Mouse (Mus musculus) CD4-positive helper T cell, adult 2 months (primary cell): ENCODE measurements around the gene Pacsin2.
A peak's percentile ranks its signal among the peaks of the same experiment; 100 is the strongest.
"Not testable (repeated sequence)": the region's sequence is repeated elsewhere in the genome, so short reads cannot be mapped to it uniquely, and the experiment has no call there.

Experiments
- DNase-seq: peaks from one replicate; pipeline ENCODE4 v3.0.0-alpha.2; 2012; ENCODE audit warnings: low read depth, missing footprints, low spot score

The Pacsin2 gene

GRCm38 (mm10) chr15:83423589-83424384 lies 40.6 kb downstream of the Pacsin2 start:
- no peak for DNase-seq

GRCm38 (mm10) chr15:83422299-83422981 lies 42.0 kb downstream of the Pacsin2 start:
- no peak for DNase-seq

- DNase-seq, result no peak
Observed at GRCm38 (mm10) chr15:83419562-83419961, 44.8 kb downstream of the Pacsin2 start.

GRCm38 (mm10) chr15:83418685-83419084 lies 45.7 kb downstream of the Pacsin2 start:
- no peak for DNase-seq

GRCm38 (mm10) chr15:83417916-83418315 lies 46.5 kb downstream of the Pacsin2 start:
- no peak for DNase-seq

- no peak for DNase-seq
Observed at GRCm38 (mm10) chr15:83417407-83417806, 47.0 kb downstream of the Pacsin2 start.

GRCm38 (mm10) chr15:83415391-83415790 lies 49.0 kb downstream of the Pacsin2 start:
- DNase-seq, result no peak

GRCm38 (mm10) chr15:83411616-83412015 lies 52.8 kb downstream of the Pacsin2 start:
- no peak for DNase-seq

GRCm38 (mm10) chr15:83410735-83411134 lies 53.7 kb downstream of the Pacsin2 start:
- DNase-seq, result no peak

- DNase-seq, result no peak
Observed at GRCm38 (mm10) chr15:83410270-83410669, 54.1 kb downstream of the Pacsin2 start.

GRCm38 (mm10) chr15:83408692-83409442 lies 55.5 kb downstream of the Pacsin2 start:
- DNase-seq, result no peak

GRCm38 (mm10) chr15:83408216-83408615 lies 56.2 kb downstream of the Pacsin2 start:
- DNase-seq, result no peak

- no peak for DNase-seq
Observed at GRCm38 (mm10) chr15:83407502-83407901, 56.9 kb downstream of the Pacsin2 start.

GRCm38 (mm10) chr15:83405866-83406265 lies 58.5 kb downstream of the Pacsin2 start:
- not testable (repeated sequence) for DNase-seq

- DNase-seq, result no peak
Observed at GRCm38 (mm10) chr15:83404008-83404407, 60.4 kb downstream of the Pacsin2 start.

GRCm38 (mm10) chr15:83403016-83403415 lies 61.4 kb downstream of the Pacsin2 start:
- DNase-seq, result no peak

GRCm38 (mm10) chr15:83392722-83393121 lies 71.7 kb downstream of the Pacsin2 start:
- DNase-seq, result peak; percentile 19

- DNase-seq, result no peak
Observed at GRCm38 (mm10) chr15:83387911-83388310, 76.5 kb downstream of the Pacsin2 start.

- DNase-seq, result no peak
Observed at GRCm38 (mm10) chr15:83383633-83384032, 80.8 kb downstream of the Pacsin2 start.

- no peak for DNase-seq
Observed at GRCm38 (mm10) chr15:83383136-83383535, 81.3 kb downstream of the Pacsin2 start.

GRCm38 (mm10) chr15:83382467-83382866 lies 81.9 kb downstream of the Pacsin2 start:
- DNase-seq, result no peak

- no peak for DNase-seq
Observed at GRCm38 (mm10) chr15:83377153-83377552, 87.3 kb downstream of the Pacsin2 start.
